Mouse (Mus musculus) kidney, postnatal 0 days (tissue): ENCODE data around the gene Frat1. TPM values are rescaled to one million over a fixed set of nuclear protein-coding genes. Genes with fewer than 3 reads are reported as not detected.
"Not testable (repeated sequence)": the region's sequence is repeated elsewhere in the genome, so short reads cannot be mapped to it uniquely, and the experiment has no call there.

Experiments used
- ATAC-seq: fragments of 200-750 bp; cut with Nextera tagmentation; replicated peaks from 2 replicates; pipeline ENCODE4 v1.8.0; 2017; ENCODE audit warnings: low read depth, moderate number of reproducible peaks, moderate TSS enrichment, moderate library complexity; ENCODE audit not compliant: low FRiP score
- DNase-seq: peaks from one replicate; pipeline ENCODE4 v3.0.0-alpha.2; 2016; ENCODE audit warnings: low spot score
- H3K27ac ChIP-seq: fragments of 300-500 bp; sonication (generic); 2 replicates; pipeline ENCODE4 v1.5.1; 2014; ENCODE audit warnings: mild to moderate bottlenecking
- H3K27me3 ChIP-seq: fragments of 300-500 bp; sonication (generic); 2 replicates; pipeline ENCODE4 v1.6.1; 2014; ENCODE audit warnings: low read length, mixed read lengths; ENCODE audit not compliant: insufficient read depth
- H3K36me3 ChIP-seq: fragments of 300-500 bp; sonication (generic); 2 replicates; pipeline ENCODE4 v1.6.1; 2014; ENCODE audit warnings: low read length, mixed read lengths; ENCODE audit not compliant: insufficient read depth
- H3K4me1 ChIP-seq: fragments of 300-500 bp; sonication (generic); replicated peaks from 2 replicates; pipeline ENCODE4 v1.6.1; 2014; ENCODE audit warnings: antibody characterized with exemption, low read length, mixed read lengths; ENCODE audit not compliant: insufficient read depth
- H3K4me2 ChIP-seq: fragments of 300-500 bp; sonication (generic); 2 replicates; pipeline ENCODE4 v1.6.1; 2014; ENCODE audit warnings: mild to moderate bottlenecking, low read length, moderate library complexity, mixed read lengths
- H3K4me3 ChIP-seq: fragments of 300-500 bp; sonication (generic); replicated peaks from 2 replicates; pipeline ENCODE4 v1.5.1; 2014; ENCODE audit warnings: low read depth, low read length
- H3K9ac ChIP-seq: fragments of 300-500 bp; sonication (generic); 2 replicates; pipeline ENCODE4 v1.6.1; 2014; ENCODE audit warnings: low read depth, low read length
- H3K9me3 ChIP-seq: fragments of 300-500 bp; sonication (generic); replicated peaks from 2 replicates; pipeline ENCODE4 v1.6.1; 2016; ENCODE audit warnings: low read length, inconsistent platforms, mixed read lengths
- CTCF ChIP-seq: IDR thresholded peaks from 2 replicates; pipeline ENCODE4 v1.5.1; 2016; ENCODE audit warnings: antibody characterized with exemption, low read depth, mild to moderate bottlenecking, moderate library complexity
- WGBS: fragments of 180-500 bp; shearing (Covaris S2); extraction: QIAGEN DNeasy Blood & Tissue Kit; methylation state at CpG from one replicate; pipeline ENCODE4 v1.1.7; 2014; 5-methylcytosine and 5-hydroxymethylcytosine counted together
- polyA plus RNA-seq: library from polyadenylated mRNA; unstranded; fragments of >200 nt; fragmentation: Nextera tagmentation; extraction: Ambion mirVana; gene quantifications from 2 replicates; pipeline ENCODE4 v1.2.1, GENCODE M21; 2015

Frat1 gene
- polyA plus RNA-seq, 1 experiment from 2014 or later: 11.1 TPM

DNA sequence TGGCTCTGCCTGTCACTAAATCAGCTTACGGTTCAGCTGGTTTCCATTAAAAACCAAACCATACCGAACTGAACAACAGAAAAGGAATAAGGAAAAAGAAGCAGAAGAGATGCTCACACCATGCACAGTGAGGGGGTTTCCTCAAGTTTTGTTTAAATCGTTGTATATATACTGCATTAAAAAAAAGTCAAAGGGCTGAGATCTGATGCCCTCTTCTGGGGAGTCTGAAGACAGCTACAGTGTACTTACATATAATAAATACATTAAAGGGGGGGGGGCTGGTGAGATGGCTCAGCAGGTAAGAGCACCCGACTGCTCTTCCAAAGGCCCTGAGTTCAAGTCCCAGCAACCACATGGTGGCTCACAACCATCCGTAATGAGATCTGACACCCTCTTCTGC lies 40.2 kb downstream of the Frat1 start:
- peaks cover 33% of the 10 kb centered on the region for H3K36me3 ChIP-seq
- ATAC-seq, H3K27ac ChIP-seq, H3K4me2 ChIP-seq, H3K4me3 ChIP-seq, H3K9me3 ChIP-seq, H3K4me1 ChIP-seq, H3K9ac ChIP-seq, H3K27me3 ChIP-seq: not testable (repeated sequence)
- TF ChIP-seq CTCF: peak; percentile 12; the same call in 1 of the 2 replicates
- WGBS: 78% methylated on average over 5 of the region's 5 CpGs
- peak; percentile 7 for DNase-seq

DNA sequence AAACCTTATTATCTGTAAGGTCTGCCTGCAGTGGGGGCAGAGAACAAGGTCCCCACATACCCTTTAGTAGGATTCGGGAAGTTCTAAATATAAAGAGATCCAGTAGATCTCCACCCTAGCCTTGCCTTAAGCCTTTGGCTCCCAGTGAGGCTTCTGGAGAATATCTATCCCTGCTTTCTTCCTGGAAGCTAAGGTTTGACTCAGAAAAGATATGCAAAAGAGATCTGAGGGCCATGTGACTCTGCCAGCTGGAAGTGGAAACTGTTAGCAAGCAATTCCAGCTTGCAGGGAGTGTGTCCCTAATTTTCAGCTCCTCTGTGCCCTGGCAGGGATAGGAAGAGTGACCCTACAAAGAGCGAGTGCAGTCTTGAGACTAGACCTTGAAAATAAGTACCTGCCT lies 42.5 kb downstream of the Frat1 start:
- no peak for ATAC-seq
- H3K4me2 ChIP-seq: no peak overlapping the region
- H3K27me3 ChIP-seq: no peaks in the 10 kb centered on the region
- H3K36me3 ChIP-seq: peaks cover 39% of the 10 kb centered on the region
- no peaks in the 10 kb centered on the region for H3K9me3 ChIP-seq
- DNase-seq: no peak
- WGBS: 95% methylated on average over 2 of the region's 2 CpGs
- H3K4me1 ChIP-seq: no peaks in the 10 kb centered on the region
- H3K27ac ChIP-seq: no peak overlapping the region
- no peak for TF ChIP-seq CTCF
- no peak overlapping the region for H3K9ac ChIP-seq
- no peak overlapping the region for H3K4me3 ChIP-seq

DNA sequence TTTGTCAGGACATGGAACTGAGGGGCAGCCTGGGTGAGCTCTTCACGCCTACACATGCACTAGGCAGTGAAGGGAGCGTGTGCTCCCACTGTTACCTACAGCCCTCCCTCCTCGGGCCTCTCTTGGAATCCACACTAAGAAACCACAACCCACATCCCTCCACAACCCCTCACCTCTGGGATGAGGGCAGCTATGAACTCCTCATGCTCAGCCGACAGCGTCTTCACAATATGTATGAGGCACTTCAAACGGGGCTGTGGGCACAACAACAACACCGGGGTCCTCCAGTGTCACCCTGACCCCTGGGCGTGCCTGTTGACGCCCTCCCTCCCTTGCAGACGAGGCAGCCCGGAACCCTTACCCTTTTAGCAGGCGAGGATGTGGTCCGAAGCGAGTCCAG lies 44.6 kb downstream of the Frat1 start:
- Histone ChIP-seq H3K9me3 (no peaks in the 10 kb centered on the region), H3K9ac (no peak overlapping the region), H3K27me3 (no peaks in the 10 kb centered on the region), H3K36me3 (peaks cover 26% of the 10 kb centered on the region), H3K4me2 (no peak overlapping the region), H3K4me1 (no peaks in the 10 kb centered on the region), H3K4me3 (no peak overlapping the region), H3K27ac (no peak overlapping the region)
- DNase-seq (no peak), ATAC-seq (no peak)
- 88% methylated on average over 14 of the region's 14 CpGs for WGBS
- TF ChIP-seq CTCF: no peak

DNA sequence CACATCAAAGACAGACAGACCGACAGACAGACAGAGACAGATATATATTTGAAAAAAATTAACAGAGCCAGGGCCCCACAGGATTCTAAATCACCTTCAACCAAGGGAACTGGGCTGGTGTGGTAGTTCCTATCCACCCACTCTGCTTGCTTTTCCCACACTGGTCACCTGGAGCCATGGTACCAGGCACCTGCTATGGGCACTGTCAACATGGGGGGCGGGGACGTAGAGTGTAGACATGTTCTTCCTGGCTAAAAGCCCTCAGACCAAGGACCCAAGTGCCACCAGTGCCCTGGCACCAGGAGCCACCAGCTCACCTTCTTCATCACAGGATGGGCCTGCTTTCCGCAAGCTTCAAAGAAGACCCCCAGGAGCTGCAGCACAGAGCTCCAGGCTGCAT lies 52.1 kb downstream of the Frat1 start:
- H3K4me1 ChIP-seq: no peaks in the 10 kb centered on the region
- H3K36me3 ChIP-seq: peaks cover 41% of the 10 kb centered on the region
- no peaks in the 10 kb centered on the region for H3K27me3 ChIP-seq
- 97% methylated on average over 4 of the region's 4 CpGs for WGBS
- H3K27ac ChIP-seq: no peak overlapping the region
- ATAC-seq (no peak), DNase-seq (no peak)
- H3K4me3 ChIP-seq: no peak overlapping the region
- no peaks in the 10 kb centered on the region for H3K9me3 ChIP-seq
- H3K9ac ChIP-seq: no peak overlapping the region
- H3K4me2 ChIP-seq: no peak overlapping the region
- no peak for TF ChIP-seq CTCF

Other genes starting within 250 kb of the Frat1 start
- gene Gm340, start 247.6 kb upstream of the Frat1 start, polyA plus RNA-seq: 1.4 and 1.6 TPM in 2 replicates
- gene Slit1, start 86.3 kb upstream of the Frat1 start, polyA plus RNA-seq: 3.2 and 3.4 TPM in 2 replicates
- gene Arhgap19, start 27.9 kb upstream of the Frat1 start, polyA plus RNA-seq: 9.1 and 9.5 TPM in 2 replicates
- gene Frat2, start 18.2 kb downstream of the Frat1 start, polyA plus RNA-seq: 5.8 and 7.2 TPM in 2 replicates
- gene Rrp12, start 66.2 kb downstream of the Frat1 start, polyA plus RNA-seq: 7.9 and 9.3 TPM in 2 replicates
- gene Pgam1, start 82.0 kb downstream of the Frat1 start, polyA plus RNA-seq: 488 and 525 TPM in 2 replicates
- gene Exosc1, start 103.5 kb downstream of the Frat1 start, polyA plus RNA-seq: 69.3 and 70.2 TPM in 2 replicates
- gene Zdhhc16, start 103.5 kb downstream of the Frat1 start, polyA plus RNA-seq: 70.0 and 73.4 TPM in 2 replicates
- 23.3 and 26.1 TPM in 2 replicates for gene Mms19, start 151.2 kb downstream of the Frat1 start, polyA plus RNA-seq
- 31.8 and 36.6 TPM in 2 replicates for gene Ubtd1, start 151.8 kb downstream of the Frat1 start, polyA plus RNA-seq
- gene Ankrd2, start 206.0 kb downstream of the Frat1 start, polyA plus RNA-seq: 0.11 and 0.13 TPM in 2 replicates
- 97.6 and 110 TPM in 2 replicates for gene Hoga1, start 215.6 kb downstream of the Frat1 start, polyA plus RNA-seq
- 0.34 and 0.38 TPM in 2 replicates for gene 4933411K16Rik, start 222.3 kb downstream of the Frat1 start, polyA plus RNA-seq